Mouse (Mus musculus): ENCODE results near the gene Slc7a6.
"Not testable (repeated sequence)": the region's sequence is repeated elsewhere in the genome, so short reads cannot be mapped to it uniquely, and the experiment has no call there.

The Slc7a6 gene

GRCm38 (mm10) chr8:106185628-106186270, 17.1 kb downstream of the Slc7a6 start:
- DNase-seq (ENCODE audit: low spot score in 2 of 2): no peak

GRCm38 (mm10) chr8:106186394-106186793, 17.7 kb downstream of the Slc7a6 start:
- DNase-seq (ENCODE audit: low spot score in 2 of 2): no peak

GRCm38 (mm10) chr8:106189162-106189561, 20.5 kb downstream of the Slc7a6 start:
- no peak for DNase-seq (ENCODE audit: low spot score in 2 of 2)

- no peak for DNase-seq (ENCODE audit: low spot score in 2 of 2)
These were observed 23.0 kb downstream of the Slc7a6 start for GRCm38 (mm10) chr8:106191639-106192038.

GRCm38 (mm10) chr8:106193162-106193561, 24.5 kb downstream of the Slc7a6 start:
- DNase-seq (ENCODE audit: low spot score in 2 of 2): no peak

- DNase-seq (ENCODE audit: low spot score in 2 of 2): no peak
These were observed 25.4 kb downstream of the Slc7a6 start for GRCm38 (mm10) chr8:106194062-106194461.

GRCm38 (mm10) chr8:106198741-106199140, 30.1 kb downstream of the Slc7a6 start:
- peak in 1 of 2 experiments; percentile 52 for DNase-seq (ENCODE audit: low spot score in 2 of 2)

- DNase-seq (ENCODE audit: low spot score in 2 of 2): not testable (repeated sequence)
These were observed 30.9 kb downstream of the Slc7a6 start for GRCm38 (mm10) chr8:106199596-106199995.

GRCm38 (mm10) chr8:106210035-106210731, 41.5 kb downstream of the Slc7a6 start:
- DNase-seq (ENCODE audit: low spot score in 2 of 2): peak in 1 of 2 experiments; percentile 16

- peak; percentile 93 to 96 for DNase-seq (ENCODE audit: low spot score in 2 of 2)
These were observed 42.2 kb downstream of the Slc7a6 start, which contains the start of the genes Slc7a6os and Prmt7 for GRCm38 (mm10) chr8:106210821-106211345. Gene Slc7a6os (minus strand): TSS chr8:106210935. Gene Prmt7 (plus strand): TSS chr8:106210936.

- no peak for DNase-seq (ENCODE audit: low spot score in 2 of 2)
These were observed 42.8 kb downstream of the Slc7a6 start for GRCm38 (mm10) chr8:106211421-106211820.

GRCm38 (mm10) chr8:106213959-106214358, 45.3 kb downstream of the Slc7a6 start:
- no peak for DNase-seq (ENCODE audit: low spot score in 2 of 2)

GRCm38 (mm10) chr8:106219620-106220019, 51.0 kb downstream of the Slc7a6 start:
- no peak for DNase-seq (ENCODE audit: low spot score in 2 of 2)

- peak; percentile 45 to 74 for DNase-seq (ENCODE audit: low spot score in 2 of 2)
These were observed 57.9 kb downstream of the Slc7a6 start for GRCm38 (mm10) chr8:106226589-106226988.

- DNase-seq (ENCODE audit: low spot score in 2 of 2): no peak
These were observed 62.9 kb downstream of the Slc7a6 start for GRCm38 (mm10) chr8:106231536-106231935.

- no peak for DNase-seq (ENCODE audit: low spot score in 2 of 2)
These were observed 64.1 kb downstream of the Slc7a6 start for GRCm38 (mm10) chr8:106232751-106233150.

- no peak for DNase-seq (ENCODE audit: low spot score in 2 of 2)
These were observed 66.1 kb downstream of the Slc7a6 start for GRCm38 (mm10) chr8:106234567-106235261.

- no peak for DNase-seq (ENCODE audit: low spot score in 2 of 2)
These were observed 68.4 kb downstream of the Slc7a6 start for GRCm38 (mm10) chr8:106237106-106237505.

All from spleen, postnatal 10 days (tissue).